Mouse (Mus musculus) heart, adult 2 months (tissue): ENCODE data around the gene Catsper3.

Source experiments
- CTCF ChIP-seq: fragments of 200-600 bp; IDR thresholded peaks from 2 replicates; pipeline ENCODE4 v1.8.1; 2022; ENCODE audit warnings: antibody characterized with exemption, mild to moderate bottlenecking, moderate library complexity
- POLR2A ChIP-seq: fragments of 200-500 bp; IDR thresholded peaks from 2 replicates; pipeline ENCODE4 v1.6.1; 2011; ENCODE audit warnings: mild to moderate bottlenecking, low read depth, low read length, control low read depth; ENCODE audit not compliant: insufficient read depth

DNA sequence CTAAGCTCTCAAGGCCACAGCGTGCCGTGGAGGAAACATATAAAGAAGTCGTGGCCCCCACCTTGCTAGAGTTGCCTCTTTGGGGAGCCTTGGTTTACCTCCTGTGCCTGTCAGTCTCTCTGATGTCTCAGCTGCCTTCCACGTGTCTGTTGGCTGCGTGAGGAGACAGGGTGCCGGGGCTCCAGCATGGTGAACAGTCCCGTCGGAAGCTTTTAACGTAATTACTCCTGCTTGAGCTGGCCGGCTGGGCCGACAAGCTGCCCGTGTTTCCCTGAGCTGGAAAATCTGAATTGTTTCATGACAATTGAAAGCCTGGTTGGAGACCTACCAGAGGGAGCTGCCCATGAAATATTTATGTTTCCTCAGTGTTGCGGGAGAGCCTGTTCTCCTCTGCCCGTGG lies 55.9 kb downstream of the Catsper3 start:
- no peak for TF ChIP-seq CTCF
- no peak for TF ChIP-seq POLR2A
